Mouse (Mus musculus): ENCODE measurements at regions not wholly inside any gene's neighbourhood (a gene's known extent, or its start where the extent isn't known, plus 50 kb on each side); places are given as distances from the start of the nearest gene placed in this dataset.

- DNase-seq, result no peak
- intact Hi-C loops (cut with DNase I), result no loop called here
Measured at GRCm38 (mm10) chr2:147814231-147814630, 232.5 kb downstream of the Foxa2 start.

GRCm38 (mm10) chr2:147813516-147813915, 233.3 kb downstream of the Foxa2 start:
- no peak for DNase-seq
- intact Hi-C loops (cut with DNase I), result no loop called here

- DNase-seq, result no peak
- intact Hi-C loops (cut with DNase I), result loop anchor here (10.0 kb wide), 2 partner anchors 237 to 277 kb away; partner anchors contain the start of gene Foxa2
Measured at GRCm38 (mm10) chr2:147808036-147808675, 238.6 kb downstream of the Foxa2 start.

GRCm38 (mm10) chr2:147803102-147803501, 243.7 kb downstream of the Foxa2 start:
- no peak for DNase-seq
- intact Hi-C loops (cut with DNase I), result loop anchor here (10.0 kb wide), 2 partner anchors 242 to 282 kb away; partner anchors contain the start of gene Foxa2

- no peak for DNase-seq
- intact Hi-C loops (cut with DNase I), result loop anchor here (5.0 kb wide), 1 partner anchor 101 kb away; no protein-coding TSS in a partner anchor
Measured at GRCm38 (mm10) chr2:147791434-147791833, 255.3 kb downstream of the Foxa2 start.

- intact Hi-C loops (cut with DNase I), result loop anchor here (5.0 kb wide), 1 partner anchor 102 kb away; no protein-coding TSS in a partner anchor
- no peak for DNase-seq
Measured at GRCm38 (mm10) chr2:147789877-147790276, 256.9 kb downstream of the Foxa2 start.

GRCm38 (mm10) chr2:147789268-147789667, 257.5 kb downstream of the Foxa2 start:
- no peak for DNase-seq
- intact Hi-C loops (cut with DNase I), result no loop called here

- intact Hi-C loops (cut with DNase I), result no loop called here
- no peak for DNase-seq
Measured at GRCm38 (mm10) chr2:147788001-147788400, 258.8 kb downstream of the Foxa2 start.

- no peak for DNase-seq
- intact Hi-C loops (cut with DNase I), result no loop called here
Measured at GRCm38 (mm10) chr2:147782496-147782895, 264.3 kb downstream of the Foxa2 start.

GRCm38 (mm10) chr2:147776316-147776715, 270.5 kb downstream of the Foxa2 start:
- DNase-seq, result no peak
- intact Hi-C loops (cut with DNase I), result no loop called here

- intact Hi-C loops (cut with DNase I), result no loop called here
- DNase-seq, result no peak
Measured at GRCm38 (mm10) chr2:147772579-147772978, 274.2 kb downstream of the Foxa2 start.

GRCm38 (mm10) chr2:147753089-147753488, 293.7 kb downstream of the Foxa2 start:
- intact Hi-C loops (cut with DNase I), result no loop called here
- DNase-seq, result no peak

GRCm38 (mm10) chr2:147751831-147752230, 294.9 kb downstream of the Foxa2 start:
- DNase-seq, result no peak
- intact Hi-C loops (cut with DNase I), result no loop called here

- intact Hi-C loops (cut with DNase I), result no loop called here
- no peak for DNase-seq
Measured at GRCm38 (mm10) chr2:147748006-147748405, 298.8 kb downstream of the Foxa2 start.

- no peak for DNase-seq
- intact Hi-C loops (cut with DNase I), result no loop called here
Measured at GRCm38 (mm10) chr2:147743908-147744307, 302.9 kb downstream of the Foxa2 start.

GRCm38 (mm10) chr2:147738307-147738872, 308.4 kb downstream of the Foxa2 start:
- intact Hi-C loops (cut with DNase I), result loop anchor here (10.0 kb wide), 2 partner anchors 304 to 414 kb away; no protein-coding TSS in a partner anchor
- no peak for DNase-seq

- intact Hi-C loops (cut with DNase I), result no loop called here
- no peak for DNase-seq
Measured at GRCm38 (mm10) chr2:147727396-147727795, 319.4 kb downstream of the Foxa2 start.

GRCm38 (mm10) chr2:147718936-147719335, 327.8 kb downstream of the Foxa2 start:
- intact Hi-C loops (cut with DNase I), result no loop called here
- DNase-seq, result no peak

- intact Hi-C loops (cut with DNase I), result no loop called here
- DNase-seq, result no peak
Measured at GRCm38 (mm10) chr2:147717484-147717947, 329.3 kb downstream of the Foxa2 start.

- intact Hi-C loops (cut with DNase I), result no loop called here
- DNase-seq, result no peak
Measured at GRCm38 (mm10) chr2:147715791-147716190, 331.0 kb downstream of the Foxa2 start.

GRCm38 (mm10) chr2:147710593-147711265, 336.0 kb downstream of the Foxa2 start:
- no peak for DNase-seq
- intact Hi-C loops (cut with DNase I), result no loop called here

All from gastrocnemius, postnatal 36 days (tissue).